Mouse (Mus musculus) neural tube, embryonic 10.5 days (tissue): ENCODE measurements at regions not wholly inside any gene's neighbourhood (a gene's known extent, or its start where the extent isn't known, plus 50 kb on each side); places are given as distances from the start of the nearest gene placed in this dataset.

Source experiments
- DNase-seq: peaks from one replicate; pipeline ENCODE4 v3.0.0-alpha.2; 2017; ENCODE audit warnings: low spot score; ENCODE audit errors: extremely low spot score

DNA sequence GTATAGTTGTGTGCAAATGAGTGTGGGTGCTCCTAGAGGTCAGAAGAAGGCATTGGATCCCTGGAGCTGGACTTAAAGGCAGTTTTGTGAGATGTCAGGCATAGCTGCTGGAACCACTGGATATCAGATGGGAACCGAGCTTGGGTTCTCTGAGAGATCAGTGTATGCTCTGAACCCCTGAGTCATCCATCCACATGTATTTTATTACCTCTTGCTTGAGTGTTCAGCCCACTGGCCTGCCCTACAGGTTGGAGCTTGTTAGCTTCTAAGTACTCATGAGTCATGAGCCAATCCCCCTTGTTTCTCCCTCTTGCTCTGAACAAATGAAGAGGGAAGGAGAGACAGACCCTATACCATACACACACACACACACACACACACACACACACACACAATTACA, 119.4 kb upstream of the Gdnf start:
- DNase-seq, result no peak

DNA sequence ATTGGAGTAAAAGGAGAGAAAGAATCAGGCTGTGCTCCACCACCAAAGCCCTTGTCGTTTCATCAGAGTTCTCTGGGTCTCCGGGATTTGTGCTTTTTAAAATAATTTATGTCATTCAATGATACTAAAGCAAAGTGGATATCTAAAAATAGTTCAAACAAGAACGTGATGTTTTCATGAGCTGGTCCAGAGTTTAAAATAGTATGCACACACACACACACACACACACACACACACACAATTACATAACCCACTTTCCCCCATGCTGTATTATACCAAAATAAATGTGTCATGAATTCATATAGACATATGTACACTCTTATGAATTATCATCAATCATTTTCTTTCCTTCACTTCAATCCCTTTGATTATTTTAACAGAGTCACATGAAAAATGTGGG, 118.5 kb upstream of the Gdnf start:
- DNase-seq, result no peak

DNA sequence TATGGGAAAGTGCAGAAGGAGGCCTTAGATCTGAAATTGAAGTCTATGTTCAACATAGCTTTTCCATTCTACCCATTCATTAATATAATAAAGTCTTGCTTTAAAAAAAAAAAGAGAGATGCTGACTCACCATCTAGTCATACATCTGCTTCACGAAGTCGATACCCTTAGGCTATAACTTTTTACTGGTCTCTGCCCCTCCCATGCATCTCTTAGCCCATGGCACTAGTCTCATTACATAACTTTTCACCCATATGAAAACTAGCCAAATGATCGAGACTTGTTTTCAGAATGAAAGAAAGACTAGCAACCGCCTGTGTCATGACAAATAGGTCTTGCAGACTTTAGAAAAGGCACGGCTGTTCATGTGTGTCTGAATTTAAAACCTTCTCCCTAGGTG, 116.6 kb upstream of the Gdnf start:
- DNase-seq, result no peak

DNA sequence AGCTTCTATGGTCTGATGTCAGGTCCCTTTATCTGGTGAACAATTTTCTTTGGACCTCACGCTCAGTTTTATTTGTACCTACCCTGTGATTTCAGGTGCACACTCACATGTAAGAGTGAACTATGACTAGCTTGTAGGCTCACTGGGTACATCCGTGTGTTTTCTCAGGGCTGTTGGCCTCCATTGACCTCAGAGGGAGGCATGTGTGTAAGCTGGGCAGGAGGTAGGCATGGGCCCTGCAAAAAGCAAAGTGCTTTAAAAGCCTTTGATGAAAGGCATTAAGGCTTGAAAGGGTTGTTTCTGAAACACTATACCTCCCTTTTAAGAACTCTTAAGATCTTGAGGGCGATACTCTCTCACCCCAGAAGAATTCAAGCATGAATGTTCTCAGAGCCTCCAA, 112.9 kb upstream of the Gdnf start:
- no peak for DNase-seq

DNA sequence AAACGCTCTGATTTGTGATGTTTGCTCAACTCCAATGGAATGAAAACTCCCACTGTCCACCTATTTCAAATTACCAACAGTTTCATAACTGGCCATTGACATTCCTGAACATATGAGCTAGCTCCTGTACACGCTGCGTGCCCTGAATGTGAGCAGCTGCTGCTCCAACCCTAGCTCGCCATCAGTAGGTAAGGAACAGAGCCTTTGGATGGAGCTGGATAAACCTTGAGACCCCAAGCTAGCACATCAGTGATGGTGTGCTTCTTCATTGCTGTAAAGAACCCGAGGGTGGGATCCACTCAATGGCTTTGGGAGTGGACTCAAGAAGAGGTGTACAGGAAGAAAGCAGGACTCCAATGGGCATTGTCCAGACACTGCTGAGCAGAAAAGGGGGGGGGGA, 101.8 kb upstream of the Gdnf start:
- DNase-seq, result no peak

DNA sequence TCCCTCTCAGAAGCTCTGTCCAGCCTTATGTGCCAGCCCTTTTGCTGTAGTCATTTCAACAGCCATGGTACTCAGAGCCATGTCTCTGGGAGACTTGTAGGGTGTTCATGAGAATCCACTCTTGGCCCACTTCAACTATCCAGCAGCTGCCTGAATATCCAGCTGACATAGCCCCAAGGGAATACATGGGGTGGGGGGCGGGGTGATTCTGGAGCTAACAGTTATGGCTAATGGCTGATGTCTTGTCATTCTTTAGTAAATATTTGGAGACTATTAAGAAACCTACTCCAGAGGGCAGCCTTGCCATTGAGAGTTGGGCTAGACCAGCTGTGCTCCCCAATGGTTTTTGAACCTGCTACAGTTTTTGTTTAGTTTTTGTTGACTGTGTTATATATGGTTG, 96.0 kb upstream of the Gdnf start:
- DNase-seq, result no peak

DNA sequence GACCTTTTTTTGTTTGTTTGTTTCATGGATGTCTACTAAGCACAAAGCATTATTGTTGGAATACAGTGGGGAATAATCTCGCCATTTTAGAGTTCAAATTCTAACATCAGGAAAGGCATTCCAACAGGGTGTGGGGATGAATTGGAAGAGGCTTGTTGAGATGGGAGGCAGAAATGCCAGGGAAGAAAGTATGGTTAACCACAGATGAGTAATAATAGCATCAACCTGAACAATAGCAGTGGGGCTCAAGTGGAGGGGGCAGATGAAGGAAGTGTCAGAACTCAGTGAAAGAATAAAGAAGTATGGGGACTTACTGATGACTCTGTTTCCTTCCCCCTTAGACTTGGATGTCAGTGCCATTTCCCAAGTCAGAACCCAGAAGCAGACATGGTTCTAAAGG, 94.5 kb upstream of the Gdnf start:
- no peak for DNase-seq

DNA sequence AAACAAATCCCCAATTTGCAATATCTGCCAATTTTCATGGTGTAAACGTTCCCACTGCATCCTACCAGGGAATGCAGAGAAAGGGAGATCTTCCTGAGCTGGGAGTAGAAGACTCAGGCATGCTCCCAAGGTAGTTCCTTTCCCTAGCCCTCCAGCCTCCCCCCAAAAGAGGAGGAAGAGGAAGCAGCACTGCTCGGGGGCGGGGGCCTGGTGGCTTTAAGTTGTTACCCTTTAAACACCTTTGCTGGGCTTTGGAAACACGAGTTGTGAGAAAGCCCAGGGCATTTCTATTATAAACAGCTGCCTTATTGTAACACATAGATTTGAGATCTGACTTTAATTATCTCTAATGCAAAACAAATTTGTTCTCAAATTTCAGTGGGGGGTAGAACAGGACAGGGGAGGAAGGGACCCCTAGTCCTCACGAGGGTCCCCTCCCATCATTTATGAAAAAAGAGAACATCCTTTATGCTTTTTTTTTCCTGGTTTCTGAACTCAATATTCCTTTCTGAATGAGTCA, 87.4 kb upstream of the Gdnf start:
- DNase-seq, result no peak

DNA sequence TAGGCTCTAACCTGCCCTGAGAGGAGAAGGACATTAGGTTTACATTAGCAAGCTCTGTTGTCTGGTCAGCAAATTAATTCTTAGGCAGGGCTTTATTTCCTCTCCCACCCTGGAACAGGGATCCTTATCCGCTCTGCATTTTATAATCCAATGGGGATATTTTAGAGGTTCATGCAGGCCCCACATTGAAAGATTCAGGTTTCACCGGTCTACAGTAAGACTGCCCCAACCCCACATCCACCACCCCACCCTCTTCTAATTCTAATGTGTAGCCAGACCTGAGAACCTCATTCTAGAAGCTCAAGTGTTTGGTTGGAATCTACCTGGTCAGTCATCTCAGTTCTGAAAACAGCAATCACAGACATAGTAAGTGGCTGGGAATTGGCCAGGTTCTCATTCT, 86.9 kb upstream of the Gdnf start:
- DNase-seq, result no peak

DNA sequence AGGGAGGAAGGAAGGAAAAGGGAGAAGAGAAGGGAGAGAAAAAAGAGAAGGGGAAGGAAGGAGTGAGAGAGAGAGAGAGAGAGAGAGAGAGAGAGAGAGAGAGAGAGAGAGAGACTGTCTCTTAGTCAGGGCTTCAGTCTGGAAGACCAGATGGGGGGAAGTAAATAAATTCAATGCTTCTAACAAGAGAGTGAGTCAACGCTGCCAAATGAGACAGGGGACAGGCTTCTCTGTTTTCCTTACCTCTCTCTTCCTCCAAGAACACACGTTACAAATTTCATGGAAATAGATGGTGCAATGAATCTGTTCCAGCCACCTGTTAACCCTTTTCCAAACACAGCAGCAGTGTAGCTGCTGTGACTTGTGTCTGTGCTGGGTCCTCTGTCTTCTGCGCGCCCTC, 85.1 kb upstream of the Gdnf start:
- DNase-seq, result no peak

DNA sequence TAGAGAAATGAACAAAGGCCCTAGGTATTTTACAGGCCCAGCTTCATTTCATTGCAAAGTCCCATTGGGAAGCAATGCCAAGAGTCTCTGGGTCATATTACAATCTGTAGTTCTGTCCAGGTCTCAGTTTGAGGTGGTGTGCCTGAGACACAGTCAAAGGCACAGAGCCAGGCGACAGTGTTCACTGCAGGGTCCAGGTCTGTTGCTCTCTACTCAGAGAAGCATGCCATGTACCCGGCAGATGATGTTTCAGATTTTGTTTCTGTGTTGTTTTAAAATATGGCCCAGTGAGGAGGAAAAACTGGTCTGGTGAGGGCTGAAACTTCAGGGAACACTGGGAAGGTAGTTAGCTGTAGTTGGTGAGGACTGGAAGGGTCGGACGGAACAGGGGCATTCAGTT, 63.1 kb upstream of the Gdnf start:
- no peak for DNase-seq

DNA sequence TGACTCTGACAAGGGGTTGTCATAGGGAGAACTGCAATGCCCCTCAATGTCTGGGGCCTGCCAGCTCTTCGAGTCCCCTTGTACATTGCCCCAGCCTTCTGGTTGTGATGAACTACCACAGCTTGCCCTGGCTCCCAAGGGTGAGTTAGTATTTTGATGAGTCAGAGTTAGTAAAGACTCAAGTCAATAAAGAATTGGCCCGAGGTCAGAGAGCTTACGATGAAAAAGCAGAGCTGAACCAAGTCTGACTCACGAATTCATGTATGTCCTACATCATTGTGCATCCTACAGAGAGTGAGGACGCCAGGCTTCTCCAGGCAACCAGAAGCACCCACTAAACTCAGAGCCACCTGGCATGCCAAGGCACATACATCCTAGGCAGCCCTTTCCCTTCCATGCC, 60.2 kb upstream of the Gdnf start:
- no peak for DNase-seq
